Mouse (Mus musculus) kidney, postnatal 0 days (tissue): ENCODE data around the gene Zfyve28. TPM values are rescaled to one million over a fixed set of nuclear protein-coding genes. Genes with fewer than 3 reads are reported as not detected.

ENCODE experiments used
- ATAC-seq: fragments of 200-750 bp; cut with Nextera tagmentation; replicated peaks from 2 replicates; pipeline ENCODE4 v1.8.0; 2017; ENCODE audit warnings: low read depth, moderate number of reproducible peaks, moderate TSS enrichment, moderate library complexity; ENCODE audit not compliant: low FRiP score
- DNase-seq: peaks from one replicate; pipeline ENCODE4 v3.0.0-alpha.2; 2016; ENCODE audit warnings: low spot score
- H3K27ac ChIP-seq: fragments of 300-500 bp; sonication (generic); 2 replicates; pipeline ENCODE4 v1.5.1; 2014; ENCODE audit warnings: mild to moderate bottlenecking
- H3K27me3 ChIP-seq: fragments of 300-500 bp; sonication (generic); 2 replicates; pipeline ENCODE4 v1.6.1; 2014; ENCODE audit warnings: low read length, mixed read lengths; ENCODE audit not compliant: insufficient read depth
- H3K36me3 ChIP-seq: fragments of 300-500 bp; sonication (generic); 2 replicates; pipeline ENCODE4 v1.6.1; 2014; ENCODE audit warnings: low read length, mixed read lengths; ENCODE audit not compliant: insufficient read depth
- H3K4me1 ChIP-seq: fragments of 300-500 bp; sonication (generic); replicated peaks from 2 replicates; pipeline ENCODE4 v1.6.1; 2014; ENCODE audit warnings: antibody characterized with exemption, low read length, mixed read lengths; ENCODE audit not compliant: insufficient read depth
- H3K4me2 ChIP-seq: fragments of 300-500 bp; sonication (generic); 2 replicates; pipeline ENCODE4 v1.6.1; 2014; ENCODE audit warnings: mild to moderate bottlenecking, low read length, moderate library complexity, mixed read lengths
- H3K4me3 ChIP-seq: fragments of 300-500 bp; sonication (generic); replicated peaks from 2 replicates; pipeline ENCODE4 v1.5.1; 2014; ENCODE audit warnings: low read depth, low read length
- H3K9ac ChIP-seq: fragments of 300-500 bp; sonication (generic); 2 replicates; pipeline ENCODE4 v1.6.1; 2014; ENCODE audit warnings: low read depth, low read length
- H3K9me3 ChIP-seq: fragments of 300-500 bp; sonication (generic); replicated peaks from 2 replicates; pipeline ENCODE4 v1.6.1; 2016; ENCODE audit warnings: low read length, inconsistent platforms, mixed read lengths
- CTCF ChIP-seq: IDR thresholded peaks from 2 replicates; pipeline ENCODE4 v1.5.1; 2016; ENCODE audit warnings: antibody characterized with exemption, low read depth, mild to moderate bottlenecking, moderate library complexity
- WGBS: fragments of 180-500 bp; shearing (Covaris S2); extraction: QIAGEN DNeasy Blood & Tissue Kit; methylation state at CpG from one replicate; pipeline ENCODE4 v1.1.7; 2014; 5-methylcytosine and 5-hydroxymethylcytosine counted together
- polyA plus RNA-seq: library from polyadenylated mRNA; unstranded; fragments of >200 nt; fragmentation: Nextera tagmentation; extraction: Ambion mirVana; gene quantifications from 2 replicates; pipeline ENCODE4 v1.2.1, GENCODE M21; 2015

Gene Zfyve28
- polyA plus RNA-seq, 1 experiment from 2014 or later, result 0.14 TPM

DNA sequence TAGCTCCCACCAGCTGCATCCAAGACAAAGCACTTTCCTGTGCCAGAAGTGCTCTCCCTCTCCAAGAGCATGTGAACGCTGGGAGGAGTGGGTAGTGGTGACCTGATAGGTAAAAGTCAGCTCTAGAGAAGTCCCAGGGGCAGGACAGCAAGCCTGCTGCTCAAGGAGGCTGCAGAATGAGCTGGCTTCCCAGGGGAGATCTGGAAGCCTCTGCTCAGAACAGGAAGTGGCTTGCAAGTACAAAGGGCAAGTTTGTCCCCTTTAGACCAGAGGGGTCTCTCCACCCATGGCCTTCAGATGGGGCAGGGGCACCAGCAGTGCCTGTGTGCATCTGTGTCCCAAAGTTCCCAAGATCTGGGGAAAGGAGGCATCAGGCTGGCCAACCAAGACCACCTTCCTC, 98.7 kb downstream of the Zfyve28 start:
- no peak overlapping the region for H3K4me2 ChIP-seq
- H3K27me3 ChIP-seq, result no peaks in the 10 kb centered on the region
- H3K4me1 ChIP-seq, result peaks cover 17% of the 10 kb centered on the region
- H3K9me3 ChIP-seq, result no peaks in the 10 kb centered on the region
- TF ChIP-seq CTCF, result no peak
- no peak overlapping the region for H3K4me3 ChIP-seq
- H3K27ac ChIP-seq, result no peak overlapping the region
- ATAC-seq, result no peak
- no peak for DNase-seq
- no peaks in the 10 kb centered on the region for H3K36me3 ChIP-seq
- no peak overlapping the region for H3K9ac ChIP-seq
- 58% methylated on average over 1 of the region's 1 CpGs for WGBS

DNA sequence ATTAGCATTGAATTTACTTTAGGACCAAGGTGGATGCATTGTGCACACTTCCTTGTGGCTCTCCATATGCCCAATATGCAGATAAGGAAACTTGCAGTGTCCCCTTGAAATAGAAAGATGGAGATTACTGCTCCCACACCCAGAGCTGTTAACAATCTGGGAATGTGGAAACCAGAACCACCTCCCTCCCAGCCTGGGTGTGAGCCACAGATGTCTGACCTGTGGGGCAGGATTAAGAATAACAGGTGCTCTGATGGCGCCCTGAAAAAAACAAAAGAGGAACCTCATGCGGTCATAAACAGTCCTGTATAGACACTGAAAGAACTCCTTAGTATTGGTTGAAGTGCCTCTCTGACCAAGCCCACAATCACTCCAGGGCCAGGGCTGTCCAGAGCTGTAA, 99.4 kb downstream of the Zfyve28 start:
- TF ChIP-seq CTCF, result no peak
- Histone ChIP-seq H3K36me3 (no peaks in the 10 kb centered on the region), H3K27ac (no peak overlapping the region), H3K27me3 (no peaks in the 10 kb centered on the region), H3K9me3 (no peaks in the 10 kb centered on the region), H3K4me1 (peaks cover 20% of the 10 kb centered on the region), H3K4me2 (peak overlapping the region; percentile 61; the same call in 1 of the 2 replicates), H3K9ac (no peak overlapping the region), H3K4me3 (no peak overlapping the region)
- ATAC-seq, result no peak
- DNase-seq, result no peak
- WGBS, result 64% methylated on average over 2 of the region's 2 CpGs

DNA sequence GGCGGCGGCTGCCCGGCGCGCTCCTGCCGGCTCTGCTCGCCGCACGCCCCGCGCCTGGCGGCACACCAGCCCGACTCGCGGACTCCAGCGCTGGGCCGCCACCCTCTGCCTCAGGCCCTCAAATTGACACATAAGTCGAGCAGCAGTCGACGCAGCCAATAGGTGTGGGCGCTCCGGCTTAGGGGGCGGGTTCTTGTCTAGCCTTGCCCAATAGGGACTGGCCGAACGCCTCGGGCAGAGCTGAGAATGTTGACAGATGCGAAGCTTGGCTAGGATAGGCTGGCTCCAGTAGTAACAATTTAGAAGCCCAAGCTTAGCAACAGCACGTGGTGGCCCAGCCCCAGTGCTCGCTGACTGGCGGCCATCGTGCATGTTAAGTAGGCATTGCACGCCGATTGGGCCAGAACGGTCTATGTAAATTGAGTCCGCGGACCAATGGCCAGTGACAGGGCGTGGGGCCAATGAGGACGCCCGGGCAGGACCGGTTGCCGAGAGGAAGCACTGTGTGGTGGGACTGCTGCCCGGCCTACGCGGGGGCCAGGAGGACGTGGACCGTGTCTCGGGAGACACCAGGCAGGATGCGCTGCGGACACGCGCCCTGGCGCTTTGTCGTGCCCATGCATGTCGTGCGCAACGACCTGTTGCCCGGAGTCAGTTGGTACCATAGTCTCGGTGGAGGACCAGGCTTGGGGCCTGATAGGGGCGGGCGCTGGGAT, 100.5 kb downstream of the Zfyve28 start, which contains the start of gene Mxd4:
Mxd4 (minus strand) TSS at position 120 of the 716 bp plus-strand sequence.
- Histone ChIP-seq H3K4me1 (peaks cover 24% of the 10 kb centered on the region), H3K4me3 (peak within 1 kb of the TSS; percentile 97), H3K27me3 (no peaks in the 10 kb centered on the region), H3K9me3 (no peaks in the 10 kb centered on the region), H3K4me2 (peak within 1 kb of the TSS; percentile 90), H3K36me3 (no peaks in the 10 kb centered on the region), H3K9ac (peak within 1 kb of the TSS; percentile 96), H3K27ac (peak within 1 kb of the TSS; percentile 98)
- DNase-seq, result peak; percentile 100
- no peak for TF ChIP-seq CTCF
- peak; percentile 98 for ATAC-seq
- WGBS, result under 1% methylated on average over 60 of the region's 60 CpGs

DNA sequence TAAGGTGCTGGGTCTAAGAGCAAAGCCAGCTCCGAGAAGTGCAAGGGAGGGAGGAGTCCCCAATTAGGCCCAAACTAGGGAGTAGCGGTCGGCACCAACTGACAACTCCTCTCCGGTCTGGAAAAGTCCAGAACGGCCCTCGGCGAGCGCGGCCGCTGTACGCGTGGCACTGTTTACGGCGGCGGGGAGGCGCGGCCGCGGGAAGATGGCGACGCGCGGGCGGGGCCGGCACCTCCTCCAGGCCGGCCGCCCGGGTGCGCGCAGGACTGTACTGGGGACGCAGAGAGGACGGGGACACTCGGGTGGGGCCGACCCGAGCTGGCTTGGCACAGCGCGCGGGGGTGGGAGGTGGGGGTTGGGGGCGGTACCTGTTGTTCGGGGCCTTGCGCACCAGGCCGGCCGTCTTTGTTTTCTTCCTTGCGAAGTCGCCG, 101.3 kb downstream of the Zfyve28 start:
- H3K4me1 ChIP-seq, result peaks cover 24% of the 10 kb centered on the region
- no peaks in the 10 kb centered on the region for H3K9me3 ChIP-seq
- no peaks in the 10 kb centered on the region for H3K36me3 ChIP-seq
- peak overlapping the region; percentile 98 for H3K27ac ChIP-seq
- TF ChIP-seq CTCF, result no peak
- H3K4me2 ChIP-seq, result peak overlapping the region; percentile 90
- no peaks in the 10 kb centered on the region for H3K27me3 ChIP-seq
- under 1% methylated on average over 38 of the region's 46 CpGs for WGBS
- peak overlapping the region; percentile 96 for H3K9ac ChIP-seq
- DNase-seq (peak; percentile 62), ATAC-seq (peak; percentile 17; the same call in 1 of the 2 replicates)
- H3K4me3 ChIP-seq, result peak overlapping the region; percentile 97

DNA sequence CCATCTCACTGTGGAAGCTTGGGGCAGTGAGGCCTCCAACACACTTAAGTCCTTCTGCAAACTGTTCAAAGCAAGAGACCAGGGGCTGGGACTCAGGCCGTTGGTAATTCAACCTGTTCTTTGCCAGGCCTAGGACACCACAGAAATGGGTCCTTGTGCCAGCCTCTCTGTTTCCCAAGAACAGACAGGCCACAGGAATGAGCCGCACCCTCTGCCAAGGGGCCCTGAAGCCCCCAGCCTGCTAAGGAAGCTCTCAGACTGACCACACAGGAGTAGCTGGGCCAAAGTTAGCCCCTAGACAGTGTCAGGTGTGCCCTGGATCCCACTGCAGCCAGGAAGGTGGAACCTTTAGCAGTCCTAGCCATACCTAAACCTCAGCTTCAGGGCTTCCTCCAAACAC, 101.9 kb downstream of the Zfyve28 start:
- H3K4me1 ChIP-seq, result peaks cover 24% of the 10 kb centered on the region
- H3K4me2 ChIP-seq, result peak overlapping the region; percentile 90
- no peak for DNase-seq
- no peaks in the 10 kb centered on the region for H3K36me3 ChIP-seq
- 42% methylated on average over 2 of the region's 2 CpGs for WGBS
- no peaks in the 10 kb centered on the region for H3K27me3 ChIP-seq
- H3K9me3 ChIP-seq, result no peaks in the 10 kb centered on the region
- peak overlapping the region; percentile 97 for H3K4me3 ChIP-seq
- TF ChIP-seq CTCF, result no peak
- H3K27ac ChIP-seq, result peak overlapping the region; percentile 98
- no peak for ATAC-seq
- peak overlapping the region; percentile 96 for H3K9ac ChIP-seq

DNA sequence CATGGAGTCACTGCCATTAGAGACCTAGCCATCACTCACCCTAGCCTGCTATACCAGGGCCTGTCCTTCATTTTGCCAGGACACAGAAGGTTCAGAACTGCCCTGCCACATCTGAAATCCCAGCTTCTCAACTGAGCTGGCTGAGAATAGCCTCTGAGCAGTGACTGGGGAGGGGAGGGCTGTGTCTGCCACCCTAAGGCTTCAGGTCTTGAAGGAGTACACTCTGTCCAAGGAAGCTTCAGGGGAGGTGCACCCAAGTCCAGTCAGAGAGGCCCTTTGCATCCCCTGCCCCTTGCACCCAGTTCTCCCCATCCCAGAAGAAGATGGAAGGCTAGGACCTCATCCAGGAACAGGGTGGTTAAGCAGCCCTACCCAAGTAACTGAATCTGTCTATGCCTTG, 102.5 kb downstream of the Zfyve28 start:
- no peak for ATAC-seq
- Histone ChIP-seq H3K4me1 (peaks cover 24% of the 10 kb centered on the region), H3K27me3 (no peaks in the 10 kb centered on the region)

More for the DNA sequence above, 102.5 kb downstream of the Zfyve28 start:
- no peak for DNase-seq
- H3K4me2 ChIP-seq, result peak overlapping the region; percentile 90
- H3K4me3 ChIP-seq, result peak overlapping the region; percentile 97
- H3K9me3 ChIP-seq, result no peaks in the 10 kb centered on the region
- no peak overlapping the region for H3K27ac ChIP-seq
- no peak for TF ChIP-seq CTCF
- no peaks in the 10 kb centered on the region for H3K36me3 ChIP-seq
- peak overlapping the region; percentile 96 for H3K9ac ChIP-seq
